In genomic region chr13:75944044-75944820, GRCm38 (mm10) we compare ENCODE assay signal across 8 mouse cellular contexts. TPM values are rescaled to one million over a fixed set of nuclear protein-coding genes. Genes with fewer than 3 reads are reported as not detected.
DNase-seq lines count a peak whose midpoint lies in the region; ATAC-seq and TF ChIP-seq lines count a peak whose summit lies in the region.

No protein-coding gene starts in this region.

- peaks cover 14% of the 10 kb centered on the region for H3K4me1 ChIP-seq in kidney, embryonic 16.5 days (ENCODE audit: insufficient read depth, low read length)
- no peaks in the 10 kb centered on the region; the same call in 1 of the 2 replicates for H3K4me1 ChIP-seq in cortical plate, adult 2 months (ENCODE audit: control insufficient read depth, insufficient read depth, low read length)
- peaks cover 25% of the 10 kb centered on the region for H3K4me1 ChIP-seq in hindbrain, embryonic 15.5 days (replicated peaks)

- TF ChIP-seq CTCF in cortical plate, adult 2 months (IDR thresholded peaks at IDR 0.05; ENCODE audit: extremely low read depth, insufficient read depth, low read length) = no peak

- peak overlapping the region; percentile 92 for H3ac ChIP-seq in myocyte (ENCODE audit: control insufficient read depth, insufficient read length)

- peak overlapping the region; percentile 67 for H3K4me2 ChIP-seq in kidney, embryonic 16.5 days (replicated peaks; ENCODE audit: low read depth, low read length)
- peak overlapping the region; percentile 67 for H3K4me2 ChIP-seq in hindbrain, embryonic 15.5 days
- H3K4me2 ChIP-seq in myocyte (ENCODE audit: low read depth) = peak overlapping the region; percentile 68

- H3K27ac ChIP-seq in kidney, embryonic 16.5 days (ENCODE audit: low read length) = peak overlapping the region; percentile 99
- 0 out of 2 replicates have a peak overlapping the region, but pooled peaks have one; percentile 54 for H3K27ac ChIP-seq in cortical plate, adult 2 months (ENCODE audit: insufficient read depth, low read length)
- peak overlapping the region; percentile 99 for H3K27ac ChIP-seq in hindbrain, embryonic 15.5 days (replicated peaks)

- DNase-seq in kidney, adult 18-20 months = no peak
- DNase-seq in left cerebral cortex, adult 9 months (ENCODE audit: low spot score in 2 of 2) = no peak
- DNase-seq in testis, postnatal 10 days (ENCODE audit: low spot score) = no peak
- no peak for DNase-seq in lung, adult 18-20 months

- no peaks in the 10 kb centered on the region for H3K27me3 ChIP-seq in kidney, embryonic 16.5 days (ENCODE audit: insufficient read depth, low read length)
- H3K27me3 ChIP-seq in hindbrain, embryonic 15.5 days = no peaks in the 10 kb centered on the region
- no peaks in the 10 kb centered on the region for H3K27me3 ChIP-seq in myocyte (ENCODE audit: control insufficient read depth, insufficient read depth, insufficient read length)

- no peaks in the 10 kb centered on the region for H3K9me3 ChIP-seq in kidney, embryonic 16.5 days (ENCODE audit: low read length)
- H3K9me3 ChIP-seq in hindbrain, embryonic 15.5 days = no peaks in the 10 kb centered on the region

- H3K79me2 ChIP-seq in myocyte (ENCODE audit: control insufficient read depth, insufficient read depth) = peaks cover 36% of the 10 kb centered on the region

- no peaks in the 10 kb centered on the region; the same call in 1 of the 2 replicates for H3K36me3 ChIP-seq in kidney, embryonic 16.5 days (ENCODE audit: insufficient read depth, low read length)
- no peaks in the 10 kb centered on the region for H3K36me3 ChIP-seq in hindbrain, embryonic 15.5 days
- H3K36me3 ChIP-seq in myocyte (ENCODE audit: control insufficient read depth, insufficient read depth) = no peaks in the 10 kb centered on the region

- 2% methylated on average over 7 of the region's 7 CpGs for WGBS in kidney, embryonic 16.5 days
- WGBS in hindbrain, embryonic 15.5 days = 1% methylated on average over 7 of the region's 7 CpGs

- peak overlapping the region; percentile 88 for H3K4me3 ChIP-seq in kidney, embryonic 16.5 days (ENCODE audit: low read length)
- peak overlapping the region; percentile 83 for H3K4me3 ChIP-seq in cortical plate, adult 2 months (ENCODE audit: insufficient read depth, low read length)
- peak overlapping the region; percentile 67 for H3K4me3 ChIP-seq in hindbrain, embryonic 15.5 days
- peak overlapping the region; percentile 74 for H3K4me3 ChIP-seq in myocyte

- no peak for ATAC-seq in kidney, embryonic 16.5 days (ENCODE audit: low FRiP score, low TSS enrichment)
- ATAC-seq in hindbrain, embryonic 15.5 days (ENCODE audit: low FRiP score, low read depth) = no peak

- no peak for TF ChIP-seq POLR2A in cortical plate, adult 2 months (IDR thresholded peaks at IDR 0.05; ENCODE audit: extremely low read depth, insufficient read depth, low read length)
- no peak for TF ChIP-seq POLR2A in myocyte (IDR thresholded peaks at IDR 0.05; ENCODE audit: insufficient read length, low read depth)

- peak overlapping the region; percentile 96 for H3K9ac ChIP-seq in kidney, embryonic 16.5 days (replicated peaks; ENCODE audit: low read length)
- peak overlapping the region; percentile 84 for H3K9ac ChIP-seq in hindbrain, embryonic 15.5 days

TF ChIP-seq in myocyte, 11 proteins besides CTCF, POLR2A, EP300 and RAD21:
- TF ChIP-seq MAX (IDR thresholded peaks at IDR 0.05; ENCODE audit: low read depth) = no peak
- no peak for TF ChIP-seq TCF12 (IDR thresholded peaks at IDR 0.05; ENCODE audit: insufficient read depth, poor library complexity, severe bottlenecking)
- TF ChIP-seq TCF3 (IDR thresholded peaks at IDR 0.05; ENCODE audit: insufficient read length, low read depth) = no peak
- no peak for TF ChIP-seq REST (IDR thresholded peaks at IDR 0.05; ENCODE audit: insufficient read depth, insufficient read length)
- no peak for TF ChIP-seq E2F4 (IDR thresholded peaks at IDR 0.05; ENCODE audit: insufficient read depth)
- TF ChIP-seq POLR2AphosphoS2 (IDR thresholded peaks at IDR 0.05; ENCODE audit: insufficient read length, low read depth) = no peak

RNA-seq across cellular contexts. Expression of gene Rhobtb3, which starts 0.5 kb away (rescaled TPM):
- polyA plus RNA-seq in kidney, embryonic 16.5 days (2015; fragmentation: Nextera tagmentation; extraction: Ambion mirVana) = 31.2 and 32.0 TPM in 2 replicates
- 11.1 and 13.0 TPM in 2 replicates for polyA plus RNA-seq in cortical plate, adult 2 months (2012; rRNA removed)
- polyA plus RNA-seq in hindbrain, embryonic 15.5 days (2015; fragmentation: Nextera tagmentation; extraction: Ambion mirVana) = 21.0 and 22.0 TPM in 2 replicates
- polyA plus RNA-seq in myocyte (2012; fragmentation: generic; extraction: Trizol) = 5.7 TPM

RNA-seq across cellular contexts. Expression of gene Spata9, which starts 22.7 kb away (rescaled TPM):
- polyA plus RNA-seq in kidney, embryonic 16.5 days (2015; fragmentation: Nextera tagmentation; extraction: Ambion mirVana) = 0.80 and 1.0 TPM in 2 replicates
- polyA plus RNA-seq in cortical plate, adult 2 months (2012; rRNA removed) = 0.23 and 0.26 TPM in 2 replicates
- 2.2 and 2.6 TPM in 2 replicates for polyA plus RNA-seq in hindbrain, embryonic 15.5 days (2015; fragmentation: Nextera tagmentation; extraction: Ambion mirVana)
- polyA plus RNA-seq in myocyte (2012; fragmentation: generic; extraction: Trizol) = 0.12 TPM
